Mouse (Mus musculus) fibroblast of lung, adult 2 months (primary cell): Measurements from ENCODE around the gene Camk2d.

Experiments
- DNase-seq: peaks from one replicate; pipeline ENCODE4 v3.0.0-alpha.2; 2011; ENCODE audit warnings: low read depth

The Camk2d gene

GRCm38 (mm10) chr3:126690627-126691505 lies 94.8 kb downstream of the Camk2d start:
- no peak for DNase-seq

- no peak for DNase-seq
Measured at GRCm38 (mm10) chr3:126691565-126691964, 95.5 kb downstream of the Camk2d start.

GRCm38 (mm10) chr3:126692797-126693196 lies 96.7 kb downstream of the Camk2d start:
- no peak for DNase-seq

- peak; percentile 98 for DNase-seq
Measured at GRCm38 (mm10) chr3:126693302-126693701, 97.2 kb downstream of the Camk2d start.

DNA sequence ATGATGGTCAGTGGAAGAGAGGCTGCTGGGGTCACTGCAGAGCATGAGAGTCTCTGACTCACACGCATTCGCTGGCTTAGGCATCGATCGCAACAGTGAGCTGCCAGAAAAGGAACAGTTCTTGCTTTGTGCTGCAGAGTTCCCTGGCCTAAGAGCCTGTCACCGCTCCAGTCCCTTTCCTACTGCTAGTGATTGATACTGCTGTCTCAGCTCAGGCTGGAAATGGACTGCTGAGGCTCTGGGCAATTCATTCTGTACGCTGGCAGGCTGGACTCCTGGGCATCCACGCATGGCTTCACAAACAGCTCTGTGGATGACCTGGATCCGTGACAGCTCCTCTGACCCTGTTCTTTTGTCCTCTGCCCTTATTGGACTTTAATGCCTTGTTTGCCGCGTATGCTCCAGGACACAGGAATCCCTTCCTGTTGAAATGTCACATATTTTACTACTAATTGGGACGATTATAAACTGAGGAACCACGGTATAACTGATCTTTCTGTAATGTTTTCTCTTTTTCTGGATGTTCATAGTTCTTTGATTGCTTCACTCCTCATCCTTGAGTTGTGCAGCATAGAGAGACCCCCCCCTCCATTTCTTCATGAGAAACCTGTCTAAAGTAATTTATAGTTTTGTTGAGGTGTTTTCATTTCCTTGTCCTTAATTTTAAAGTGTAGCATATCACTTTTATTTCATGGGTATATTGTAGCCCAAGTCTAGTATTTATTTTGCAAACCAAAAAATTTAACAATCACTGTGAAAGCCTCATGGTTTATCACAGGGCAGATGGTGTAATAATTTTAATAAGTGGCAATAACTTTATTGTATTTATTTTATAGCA lies 99.6 kb downstream of the Camk2d start:
- peak; percentile 98 for DNase-seq

- no peak for DNase-seq
Measured at GRCm38 (mm10) chr3:126696620-126697019, 100.5 kb downstream of the Camk2d start.

DNA sequence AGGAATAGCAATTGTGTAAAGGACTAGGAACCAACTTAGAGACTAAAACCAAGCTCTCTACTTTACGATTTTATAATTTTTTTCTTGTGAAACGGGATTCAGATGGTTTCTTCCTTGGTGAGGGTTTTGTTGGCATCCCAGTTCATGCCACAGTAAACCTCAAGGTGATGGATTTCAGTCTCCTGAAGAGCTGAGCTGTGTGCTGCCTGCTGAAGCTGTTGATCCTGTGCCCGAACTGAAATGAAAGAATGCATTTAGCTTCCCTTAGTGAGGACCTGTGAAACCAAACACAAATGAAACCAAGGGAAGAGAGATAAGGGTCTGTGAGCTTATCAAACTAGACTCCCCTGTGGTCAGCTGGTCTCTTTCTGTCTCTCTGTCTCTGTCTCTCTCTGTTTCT lies 103.6 kb downstream of the Camk2d start:
- peak; percentile 55 for DNase-seq

DNA sequence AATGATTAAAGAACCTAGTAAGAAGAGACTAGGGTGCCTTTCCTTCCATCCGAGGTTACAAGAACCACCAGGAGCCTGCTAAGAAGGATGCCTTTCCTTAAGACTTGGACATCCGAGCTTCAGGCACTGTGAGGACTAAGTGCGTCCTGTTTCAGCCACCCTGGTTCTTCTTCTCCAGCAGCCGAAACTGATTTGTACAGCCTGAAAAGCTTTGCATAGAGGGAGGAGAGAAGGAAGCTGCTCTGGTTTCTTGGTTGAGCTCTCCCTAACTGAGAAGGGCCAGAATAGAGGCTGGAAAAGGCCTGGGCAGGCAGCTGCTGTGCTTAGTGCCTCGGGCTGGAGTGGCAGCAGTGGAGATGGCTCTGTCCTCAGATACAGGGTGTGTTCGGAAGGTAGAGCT lies 105.0 kb downstream of the Camk2d start:
- DNase-seq, result no peak

DNA sequence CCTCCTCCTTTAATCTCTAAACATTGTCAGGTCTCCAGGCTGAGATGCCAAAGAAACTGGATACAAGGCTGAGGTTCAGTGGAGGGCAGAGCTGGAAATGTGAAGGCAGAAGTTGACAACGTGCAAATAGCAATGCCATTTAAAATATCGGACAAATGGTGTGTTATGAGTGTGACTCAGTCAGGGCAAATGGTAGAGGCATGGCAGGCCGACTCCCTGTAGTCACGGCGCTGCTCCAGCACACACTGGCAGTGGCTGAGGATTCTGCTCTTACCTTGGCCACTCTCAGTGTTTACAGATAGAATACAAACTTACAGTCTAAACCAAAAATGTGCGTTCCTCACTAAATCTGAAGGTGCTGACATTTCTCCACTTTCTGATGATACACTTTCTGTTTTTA lies 105.5 kb downstream of the Camk2d start:
- no peak for DNase-seq

DNA sequence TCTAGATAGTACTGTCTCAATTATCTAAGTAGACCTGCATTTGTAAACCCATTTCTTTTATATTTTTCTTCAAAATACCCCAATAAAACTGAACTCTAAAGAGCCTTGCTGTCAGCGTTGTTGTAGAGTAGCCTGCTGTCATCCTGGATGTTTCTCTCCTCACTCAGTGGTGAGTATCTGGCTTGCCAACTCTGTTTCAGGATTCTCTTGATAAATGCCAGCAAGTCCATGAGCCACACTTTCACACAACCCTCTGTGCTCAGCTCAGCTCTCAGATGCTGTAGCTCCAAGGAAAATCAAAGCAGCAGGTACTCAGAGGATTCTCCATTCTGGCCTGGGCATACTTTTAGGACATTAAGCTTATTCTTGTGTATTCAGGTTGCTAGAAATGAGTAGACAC lies 109.4 kb downstream of the Camk2d start:
- no peak for DNase-seq

GRCm38 (mm10) chr3:126714281-126714680 lies 118.2 kb downstream of the Camk2d start:
- DNase-seq, result no peak

- peak; percentile 56 for DNase-seq
Measured at GRCm38 (mm10) chr3:126723021-126723449, 126.9 kb downstream of the Camk2d start.

DNA sequence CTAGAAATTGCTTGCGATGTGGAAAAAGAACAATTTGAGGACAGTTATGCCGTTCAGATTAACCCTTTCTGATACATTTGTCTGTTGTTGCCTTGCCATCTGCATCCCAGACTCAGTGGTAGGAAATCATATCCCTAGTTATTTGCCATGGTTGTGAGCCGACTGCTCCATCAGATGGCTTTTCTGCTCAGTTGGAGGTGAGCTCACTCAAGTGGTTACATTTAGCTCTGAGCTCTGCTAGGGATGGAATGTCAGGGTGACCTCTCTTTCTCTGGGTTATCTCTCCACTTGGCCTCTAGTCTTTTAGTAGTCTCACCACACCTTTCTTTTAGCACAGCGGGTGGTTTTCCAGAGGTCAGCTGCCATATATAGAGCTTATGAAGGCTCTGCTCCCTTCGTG lies 127.4 kb downstream of the Camk2d start:
- no peak for DNase-seq

GRCm38 (mm10) chr3:126725647-126726046 lies 129.5 kb downstream of the Camk2d start:
- DNase-seq, result no peak

DNA sequence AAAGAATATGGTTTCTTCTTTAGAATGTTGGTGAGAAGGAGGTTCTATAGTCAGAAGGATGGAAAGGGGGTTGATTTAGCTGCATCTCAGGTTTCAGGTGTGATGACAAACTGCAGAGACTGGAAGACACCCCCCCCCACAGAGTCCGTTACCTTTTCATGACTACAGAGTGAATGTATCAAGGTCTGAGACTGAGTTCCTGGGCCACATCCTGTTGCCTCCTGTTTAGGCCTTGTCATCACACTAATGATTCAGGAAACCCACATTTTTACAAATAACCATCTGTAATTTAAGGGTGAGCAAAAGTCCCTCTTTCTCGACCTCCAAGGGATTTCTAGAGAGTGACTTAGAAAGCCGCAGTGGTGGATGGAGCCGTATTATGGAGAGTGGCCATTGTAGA lies 131.3 kb downstream of the Camk2d start:
- no peak for DNase-seq

DNA sequence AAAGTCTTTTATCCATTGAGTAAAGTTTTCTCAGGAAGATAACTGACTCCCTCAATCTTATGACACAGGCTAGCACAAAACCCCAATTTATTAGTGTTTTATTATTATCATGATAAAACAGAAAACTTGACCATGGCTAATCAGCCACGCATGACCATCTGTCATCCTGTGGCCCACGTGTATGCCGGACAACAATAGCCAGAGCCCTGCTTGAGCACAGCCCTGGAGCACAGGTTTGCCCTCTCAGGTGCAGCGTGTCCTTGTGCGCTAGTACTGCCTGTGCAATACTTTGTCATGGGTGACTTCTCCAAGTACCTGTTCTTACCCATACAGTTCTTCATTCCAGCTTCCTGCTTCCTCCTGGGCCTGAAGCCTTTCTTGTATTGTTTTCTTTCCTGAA lies 134.3 kb downstream of the Camk2d start:
- DNase-seq, result no peak

GRCm38 (mm10) chr3:126732323-126732722 lies 136.2 kb downstream of the Camk2d start:
- no peak for DNase-seq

DNA sequence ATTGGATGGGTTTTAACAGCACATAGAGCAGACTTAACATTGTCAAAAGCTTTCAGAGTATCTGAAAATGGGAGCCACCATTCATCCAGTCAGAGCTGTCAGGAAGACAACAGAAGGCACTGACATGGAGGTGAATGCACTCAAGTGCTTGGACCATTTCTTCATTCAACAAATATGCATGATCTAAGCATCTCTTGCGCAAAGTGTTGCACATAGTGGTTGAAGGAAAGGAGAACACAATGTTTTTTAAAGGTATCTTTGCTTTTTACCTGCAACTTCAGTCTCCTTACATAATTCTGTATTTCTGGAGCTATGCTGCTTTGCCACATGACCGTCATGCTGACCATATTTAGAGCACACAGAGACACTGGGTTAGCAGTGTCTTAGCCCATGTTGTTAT lies 138.4 kb downstream of the Camk2d start:
- no peak for DNase-seq

DNA sequence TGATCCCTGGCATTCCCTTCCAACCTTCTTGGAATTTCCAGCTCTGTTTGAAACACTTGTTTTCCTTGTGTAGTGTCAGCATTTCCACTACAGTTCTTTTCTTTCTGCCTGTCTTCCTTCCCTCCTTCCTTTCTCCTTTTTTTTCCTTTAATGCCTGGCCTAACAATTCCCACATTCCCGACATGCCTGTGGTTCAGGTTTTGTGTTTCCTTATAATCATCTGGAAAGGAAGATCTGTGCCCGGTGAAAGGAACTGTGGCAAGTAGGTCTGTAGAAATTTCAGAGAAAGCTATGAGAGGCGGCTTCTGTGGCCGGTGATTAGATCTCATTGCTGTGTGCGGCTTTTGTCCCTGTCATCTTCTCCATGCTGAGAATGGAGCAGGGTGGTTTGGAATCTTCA lies 139.1 kb downstream of the Camk2d start:
- no peak for DNase-seq

DNA sequence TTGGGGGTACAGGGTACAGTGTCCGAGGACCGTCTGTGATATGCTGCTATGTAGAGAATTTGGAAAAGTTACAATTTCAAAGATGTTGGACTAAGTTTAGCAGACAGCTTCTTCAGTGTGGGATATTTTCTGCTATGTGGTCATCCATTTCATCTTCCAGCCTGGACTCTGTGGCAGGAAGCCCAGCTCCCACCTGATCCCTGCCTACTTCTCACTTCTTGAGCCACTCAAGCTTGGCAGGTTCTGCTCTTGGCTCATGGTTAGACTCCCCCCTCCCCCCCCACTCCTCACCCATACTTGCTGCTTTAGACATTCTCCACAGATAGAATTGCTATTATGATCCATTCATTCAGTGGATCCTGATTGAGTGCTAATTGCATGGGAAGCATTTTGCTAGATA lies 141.0 kb downstream of the Camk2d start:
- DNase-seq, result no peak

GRCm38 (mm10) chr3:126740146-126740545 lies 144.0 kb downstream of the Camk2d start:
- DNase-seq, result no peak

DNA sequence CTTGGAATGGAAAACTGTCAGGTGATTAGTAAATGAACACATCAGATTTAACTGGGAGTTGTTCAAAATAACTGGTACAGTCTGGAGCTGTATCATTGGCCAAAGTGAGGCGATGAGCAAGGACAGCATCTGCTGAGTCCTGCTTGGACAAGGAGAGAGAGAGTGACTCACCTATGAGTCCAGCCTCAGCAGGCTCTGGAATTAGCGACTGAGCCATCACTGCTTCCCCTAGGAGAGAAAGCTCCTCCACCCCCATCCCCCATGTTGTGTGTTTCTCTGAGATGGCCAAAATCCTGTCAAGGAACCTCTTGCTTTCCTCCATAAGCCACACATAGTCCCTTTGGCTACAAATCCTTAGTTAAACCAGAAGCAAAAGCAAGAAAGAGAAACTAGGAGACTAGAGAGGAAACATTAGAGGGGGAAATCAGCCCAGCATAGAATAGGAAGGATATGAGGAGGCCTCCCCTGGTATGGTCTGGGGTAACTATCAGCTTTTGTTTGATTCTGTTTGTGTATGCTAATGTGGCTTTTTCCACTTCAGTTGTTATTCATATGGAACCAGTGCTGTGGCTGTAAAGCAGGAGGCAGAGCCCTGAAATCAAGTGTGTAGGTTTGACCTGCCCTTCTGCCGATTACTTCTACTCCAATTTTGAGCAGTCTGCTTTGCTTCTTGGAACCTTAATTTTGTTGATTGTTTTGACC lies 148.5 kb downstream of the Camk2d start:
- no peak for DNase-seq
